Mouse (Mus musculus) brain, embryonic 14.5 days (tissue): ENCODE results near the gene Gfi1b.

Experiments used
- CTCF ChIP-seq: fragments of 200-500 bp; IDR thresholded peaks from 2 replicates; pipeline ENCODE4 v1.5.1; 2012; ENCODE audit warnings: inconsistent platforms, mild to moderate bottlenecking, moderate library complexity, borderline replicate concordance; ENCODE audit not compliant: insufficient read depth, insufficient read length; ENCODE audit errors: extremely low read depth
- POLR2A ChIP-seq: fragments of 200-500 bp; IDR thresholded peaks from 2 replicates; pipeline ENCODE4 v1.6.1; 2012; ENCODE audit warnings: mild to moderate bottlenecking, inconsistent platforms, borderline replicate concordance; ENCODE audit not compliant: poor library complexity, insufficient read depth, insufficient read length, severe bottlenecking; ENCODE audit errors: extremely low read depth

- TF ChIP-seq POLR2A = no peak
- no peak for TF ChIP-seq CTCF
Observed at GRCm38 (mm10) chr2:28662891-28663290, 41.1 kb upstream of the Gfi1b start.
